Mouse (Mus musculus) thymus, adult 2 months (tissue): ENCODE measurements around the gene Icam4. TPM values are rescaled to one million over a fixed set of nuclear protein-coding genes. Genes with fewer than 3 reads are reported as not detected.
"Not testable (repeated sequence)": the region's sequence is repeated elsewhere in the genome, so short reads cannot be mapped to it uniquely, and the experiment has no call there.

Experiments used
- DNase-seq: peaks from one replicate; pipeline ENCODE4 v3.0.0; 2021
- H3K27ac ChIP-seq: fragments of 200-500 bp; 2 replicates; pipeline ENCODE4 v1.5.1; 2012; ENCODE audit warnings: low read length, control low read depth; ENCODE audit not compliant: control insufficient read depth, insufficient read depth
- H3K27me3 ChIP-seq: fragments of 200-500 bp; 2 replicates; pipeline ENCODE4 v1.6.1; 2012; ENCODE audit warnings: mild to moderate bottlenecking, low read length, moderate library complexity, mixed read lengths; ENCODE audit not compliant: control insufficient read depth, insufficient read depth
- H3K36me3 ChIP-seq: fragments of 200-500 bp; 2 replicates; pipeline ENCODE4 v1.6.1; 2012; ENCODE audit warnings: mild to moderate bottlenecking, low read length, moderate library complexity; ENCODE audit not compliant: control insufficient read depth, insufficient read depth
- H3K4me1 ChIP-seq: fragments of 200-500 bp; replicated peaks from 2 replicates; pipeline ENCODE4 v1.6.1; 2012; ENCODE audit warnings: low read length; ENCODE audit not compliant: control insufficient read depth, insufficient read depth
- H3K4me3 ChIP-seq: fragments of 200-500 bp; 2 replicates; pipeline ENCODE4 v1.5.1; 2012; ENCODE audit warnings: mild to moderate bottlenecking, low read length, control low read depth, moderate library complexity; ENCODE audit not compliant: control insufficient read depth, insufficient read depth
- CTCF ChIP-seq: fragments of 200-500 bp; IDR thresholded peaks from 2 replicates; pipeline ENCODE4 v1.5.1; 2012; ENCODE audit warnings: mild to moderate bottlenecking, control low read depth, low read length, moderate library complexity, borderline replicate concordance; ENCODE audit not compliant: control insufficient read depth, poor library complexity, insufficient read depth; ENCODE audit errors: extremely low read depth
- POLR2A ChIP-seq: fragments of 200-500 bp; IDR thresholded peaks from 2 replicates; pipeline ENCODE4 v1.6.1; 2012; ENCODE audit warnings: mild to moderate bottlenecking, low read length, control low read depth, moderate library complexity; ENCODE audit not compliant: control insufficient read depth, poor library complexity, insufficient read depth; ENCODE audit errors: extremely low read depth
- WGBS: fragments of 180-500 bp; shearing (Covaris S2); methylation state at CpG from one replicate; pipeline ENCODE4 v1.1.7; 2018; 5-methylcytosine and 5-hydroxymethylcytosine counted together
- polyA plus RNA-seq: library from polyadenylated mRNA; depleted of rRNA; stranded (reverse); fragments of >200 nt; gene quantifications from 2 replicates; pipeline ENCODE4 v1.2.3, GENCODE M21; 2012

Icam4 gene
- polyA plus RNA-seq, 1 experiment, result 0.71 TPM

DNA sequence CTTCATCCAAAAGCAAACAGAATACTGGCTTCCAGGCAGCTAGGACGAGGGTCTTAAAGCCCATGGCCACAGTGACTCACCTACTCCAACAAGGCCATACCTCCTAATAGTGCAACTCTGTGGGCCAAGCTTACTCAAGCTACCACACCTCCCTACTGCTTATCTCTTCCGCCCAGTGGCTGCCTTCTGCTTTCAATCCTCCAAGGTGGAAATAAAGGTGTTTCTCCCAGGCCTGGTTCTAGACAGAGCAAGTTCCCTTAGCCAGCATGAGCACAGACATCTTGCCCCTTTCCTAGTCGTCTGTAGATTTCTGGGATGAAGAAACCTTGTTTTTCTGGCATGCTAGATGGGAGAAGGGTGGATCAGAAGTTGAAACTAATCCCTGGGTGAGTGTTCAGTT, 10.6 kb downstream of the Icam4 start:
- Histone ChIP-seq H3K27me3 (peaks cover 23% of the 10 kb centered on the region), H3K36me3 (no peaks in the 10 kb centered on the region), H3K4me3 (no peak overlapping the region), H3K27ac (no peak overlapping the region), H3K4me1 (no peaks in the 10 kb centered on the region; the same call in 1 of the 2 replicates)
- TF ChIP-seq CTCF, result no peak
- WGBS, result 81% methylated on average over 3 of the region's 3 CpGs
- no peak for DNase-seq

DNA sequence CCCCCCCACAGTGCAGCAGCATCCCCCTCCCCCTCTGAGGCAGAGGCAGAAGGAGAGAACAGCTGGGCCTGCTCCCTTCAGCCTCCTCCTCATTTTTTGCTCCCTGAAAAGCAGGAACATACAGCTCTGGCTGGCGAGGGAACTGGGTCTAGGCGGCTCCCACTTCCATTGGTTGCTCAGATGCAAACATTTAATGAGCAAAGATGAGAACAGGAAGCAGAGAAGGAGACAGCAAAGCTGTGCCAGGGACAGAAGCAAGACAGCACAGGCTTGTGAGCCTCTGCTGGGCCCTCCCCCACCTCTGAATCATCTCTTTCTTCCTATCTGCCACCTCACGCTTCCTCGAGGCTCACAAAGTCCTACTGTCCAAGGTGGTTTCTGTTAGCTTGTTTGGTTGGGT, 12.1 kb downstream of the Icam4 start:
- no peak for DNase-seq
- Histone ChIP-seq H3K36me3 (no peaks in the 10 kb centered on the region), H3K4me3 (no peak overlapping the region), H3K27ac (no peak overlapping the region), H3K4me1 (no peaks in the 10 kb centered on the region; the same call in 1 of the 2 replicates), H3K27me3 (peaks cover 13% of the 10 kb centered on the region; the same call in 1 of the 2 replicates)
- TF ChIP-seq CTCF (no peak), POLR2A (no peak)
- 74% methylated on average over 4 of the region's 4 CpGs for WGBS

DNA sequence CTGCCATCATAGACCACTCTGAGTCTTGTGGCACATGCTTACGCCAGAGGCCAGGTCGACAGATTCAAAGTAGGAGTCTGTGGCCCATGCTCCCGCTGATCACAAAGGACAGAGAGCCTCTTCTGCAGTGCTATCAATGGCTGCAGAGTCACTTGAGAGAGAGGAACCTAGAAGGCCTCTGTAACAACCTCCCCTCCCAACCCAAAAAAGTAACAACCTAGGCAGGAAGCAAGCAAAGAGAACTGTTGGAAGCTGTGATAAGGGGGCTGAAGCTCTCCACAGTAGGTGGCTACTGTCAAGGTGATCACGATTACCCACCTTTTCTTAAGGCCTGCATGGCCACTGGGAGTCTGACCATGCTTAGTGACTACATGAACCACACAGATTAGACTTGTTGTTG, 14.4 kb downstream of the Icam4 start:
- Histone ChIP-seq H3K4me1 (no peaks in the 10 kb centered on the region), H3K27me3 (peaks cover under 1% of the 10 kb centered on the region; the same call in 1 of the 2 replicates), H3K36me3 (no peaks in the 10 kb centered on the region), H3K27ac (no peak overlapping the region), H3K4me3 (no peak overlapping the region)
- no peak for TF ChIP-seq CTCF
- TF ChIP-seq POLR2A, result no peak
- DNase-seq, result no peak
- WGBS, result 85% methylated on average over 4 of the region's 4 CpGs

DNA sequence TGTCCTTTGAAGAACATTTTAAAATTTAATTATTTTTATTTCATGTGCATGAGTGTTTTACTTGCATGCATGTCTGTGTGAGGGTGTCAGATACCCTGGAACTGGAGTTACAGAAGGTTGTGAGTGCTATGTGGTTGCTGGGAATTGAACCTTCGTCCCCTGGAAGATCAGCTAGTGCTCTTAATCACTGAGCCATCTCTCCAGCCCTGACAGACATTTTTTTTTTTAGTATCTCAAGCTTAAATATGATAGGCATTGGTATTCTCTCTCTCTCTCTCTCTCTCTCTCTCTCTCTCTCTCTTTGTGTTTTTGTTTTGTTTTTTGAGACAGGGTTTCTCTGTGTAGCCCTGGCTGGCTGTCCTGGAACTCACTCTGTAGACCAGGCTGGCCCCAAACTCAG, 15.6 kb downstream of the Icam4 start:
- not testable (repeated sequence) for DNase-seq, H3K36me3 ChIP-seq, H3K27ac ChIP-seq, H3K4me1 ChIP-seq, H3K27me3 ChIP-seq, H3K4me3 ChIP-seq
- WGBS, result 84% methylated on average over 1 of the region's 1 CpGs

DNA sequence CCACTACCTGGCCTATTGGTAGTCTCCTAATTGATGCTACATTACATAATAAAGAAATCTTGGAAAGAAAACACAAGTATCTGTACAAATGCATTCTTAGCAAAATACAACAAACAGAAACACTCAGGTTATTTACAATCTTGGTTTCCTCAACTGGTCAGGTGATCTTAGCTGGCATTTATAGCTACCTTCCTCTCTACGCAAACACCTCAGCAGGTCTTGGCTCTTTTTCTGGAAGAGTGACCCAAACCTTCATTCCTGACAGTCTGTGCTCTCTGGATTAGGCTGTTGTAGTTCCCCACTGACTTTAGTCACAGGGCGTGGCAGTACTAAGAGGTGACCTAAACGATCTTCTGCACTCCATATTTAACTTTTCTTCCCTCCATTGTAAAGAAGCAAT, 16.1 kb downstream of the Icam4 start:
- no peak for TF ChIP-seq POLR2A
- TF ChIP-seq CTCF, result no peak
- no peak overlapping the region for H3K27ac ChIP-seq

DNA sequence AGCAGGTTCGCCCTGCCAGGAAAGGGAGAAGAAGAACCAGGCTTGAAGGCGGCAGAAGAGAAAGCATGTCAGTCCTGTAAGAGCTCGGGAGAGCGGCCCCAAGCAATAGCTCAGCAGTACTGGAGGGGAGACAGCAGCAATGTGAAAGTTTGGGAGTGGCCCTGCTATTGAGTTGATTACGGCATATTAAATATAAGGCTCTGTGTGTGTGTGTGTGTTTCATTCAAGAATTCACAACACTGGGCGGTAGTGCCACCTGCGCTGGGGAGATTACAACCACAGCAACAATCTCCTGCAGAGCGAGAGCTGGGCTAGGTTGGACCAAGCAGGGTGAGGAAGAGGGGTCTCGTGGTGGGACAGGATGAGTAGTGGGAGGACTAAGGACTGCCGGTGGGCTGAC, 22.4 kb downstream of the Icam4 start:
- Histone ChIP-seq H3K27me3 (no peaks in the 10 kb centered on the region), H3K36me3 (no peaks in the 10 kb centered on the region), H3K4me3 (no peak overlapping the region), H3K4me1 (no peaks in the 10 kb centered on the region), H3K27ac (no peak overlapping the region)
- TF ChIP-seq POLR2A (no peak), CTCF (no peak)
- 85% methylated on average over 10 of the region's 10 CpGs for WGBS
- DNase-seq, result no peak

More for the DNA sequence above, 16.1 kb downstream of the Icam4 start:
- H3K27me3 ChIP-seq, result no peaks in the 10 kb centered on the region; the same call in 1 of the 2 replicates
- DNase-seq, result no peak
- H3K36me3 ChIP-seq, result no peaks in the 10 kb centered on the region
- WGBS, result 81% methylated on average over 3 of the region's 3 CpGs
- H3K4me3 ChIP-seq, result no peak overlapping the region
- no peaks in the 10 kb centered on the region for H3K4me1 ChIP-seq

DNA sequence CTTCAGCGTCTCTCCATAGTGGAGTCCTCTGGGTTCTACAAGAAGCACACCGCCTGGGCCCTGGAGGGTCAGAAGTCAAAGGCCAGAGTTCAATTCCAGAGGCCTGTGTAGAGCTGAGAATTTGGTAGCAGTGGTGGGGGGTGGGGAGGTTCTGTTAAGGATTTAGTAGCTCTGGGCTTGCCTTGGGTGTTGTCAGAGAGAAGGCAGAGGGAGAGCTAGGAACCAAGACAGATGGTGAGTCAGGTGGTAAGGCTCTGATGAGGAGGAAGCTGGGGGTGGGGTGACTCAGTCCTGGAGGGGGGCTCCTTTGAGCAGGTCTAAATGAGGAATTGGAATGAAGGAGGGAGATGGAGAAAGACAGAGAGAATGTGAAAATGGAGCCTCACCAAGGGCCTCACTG, 33.8 kb downstream of the Icam4 start:
- Histone ChIP-seq H3K4me1 (no peaks in the 10 kb centered on the region), H3K4me3 (no peak overlapping the region), H3K27ac (no peak overlapping the region), H3K36me3 (no peaks in the 10 kb centered on the region), H3K27me3 (no peaks in the 10 kb centered on the region)
- DNase-seq, result no peak
- WGBS, result 96% methylated on average over 2 of the region's 2 CpGs
- no peak for TF ChIP-seq POLR2A
- no peak for TF ChIP-seq CTCF
